Mouse (Mus musculus) left cerebral cortex, postnatal 25 days (tissue): ENCODE measurements around the gene Siah3. TPM values are rescaled to one million over a fixed set of nuclear protein-coding genes. Genes with fewer than 3 reads are reported as not detected.
A peak's percentile ranks its signal among the peaks of the same experiment; 100 is the strongest.

Experiments
- DNase-seq, 2 experiments: peaks; one replicate each; pipeline ENCODE4 v3.0.0; 2022; ENCODE audit warnings: low spot score in 2 of 2, mixed read lengths in 1 of 2
- intact Hi-C: fragments of 180-260 bp; cut with DNase I; formaldehyde crosslinking; loops from one replicate; pipeline ENCODE4 v1.15.1; 2025
- total RNA-seq, 2 experiments: library from RNA; stranded (reverse); gene quantifications; 2 replicates each; pipeline ENCODE4 v1.2.3; 2021

Siah3 gene
- total RNA-seq, 2 experiments from 2014 or later = 7.4 to 9.6 TPM

DNA sequence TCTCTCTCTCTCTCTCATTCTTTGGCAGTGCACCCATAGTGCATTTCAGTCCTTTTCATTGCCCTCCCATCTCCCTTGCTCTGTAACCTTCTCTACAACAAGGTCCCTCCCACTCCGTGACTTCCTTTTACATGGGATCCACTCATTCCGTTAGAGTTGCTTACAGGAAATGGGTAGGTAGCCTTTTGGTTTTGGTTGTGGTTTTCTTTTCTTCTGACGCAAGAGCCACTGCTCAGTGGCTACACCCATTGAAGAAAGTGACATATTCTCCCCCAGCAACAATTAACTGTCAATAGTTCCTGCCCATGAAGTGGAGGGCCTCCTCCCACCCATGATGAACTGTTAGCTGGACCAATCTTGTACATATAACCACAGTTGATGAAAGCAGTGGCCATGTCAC lies 60.4 kb downstream of the Siah3 start:
- intact Hi-C loops = no loop called here
- DNase-seq = no peak

- DNase-seq = no peak
- intact Hi-C loops = no loop called here
Observed at GRCm38 (mm10) chr14:75516917-75517595, 61.3 kb downstream of the Siah3 start.

- intact Hi-C loops = no loop called here
- no peak for DNase-seq
Observed at GRCm38 (mm10) chr14:75518196-75518887, 62.6 kb downstream of the Siah3 start.

DNA sequence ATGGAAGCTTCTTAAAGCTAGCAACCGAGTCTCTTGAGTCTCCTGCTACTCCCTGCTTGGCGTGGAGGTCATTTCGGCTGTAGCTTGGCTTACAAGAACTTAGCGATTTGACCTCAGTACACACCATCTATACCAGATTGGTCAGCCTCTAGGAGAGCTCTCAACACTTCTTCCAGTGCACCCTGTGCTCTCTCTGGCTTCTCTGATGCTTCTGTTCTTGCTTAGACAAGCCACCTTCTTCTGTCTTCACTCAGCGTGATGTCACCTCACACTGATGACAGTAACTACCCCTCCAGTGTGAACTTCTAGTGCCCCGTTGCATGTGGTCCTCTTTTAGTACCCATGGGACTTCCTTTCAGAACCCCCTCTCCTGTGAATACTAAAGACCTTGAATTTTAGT lies 63.1 kb downstream of the Siah3 start:
- no peak for DNase-seq
- intact Hi-C loops = no loop called here

- no peak for DNase-seq
- intact Hi-C loops = no loop called here
Observed at GRCm38 (mm10) chr14:75519668-75520067, 63.9 kb downstream of the Siah3 start.

GRCm38 (mm10) chr14:75524648-75525047 lies 68.9 kb downstream of the Siah3 start:
- intact Hi-C loops = loop anchor here (5.0 kb wide), 1 partner anchor 67 kb away; the partner anchor contains the start of gene Siah3
- no peak for DNase-seq

DNA sequence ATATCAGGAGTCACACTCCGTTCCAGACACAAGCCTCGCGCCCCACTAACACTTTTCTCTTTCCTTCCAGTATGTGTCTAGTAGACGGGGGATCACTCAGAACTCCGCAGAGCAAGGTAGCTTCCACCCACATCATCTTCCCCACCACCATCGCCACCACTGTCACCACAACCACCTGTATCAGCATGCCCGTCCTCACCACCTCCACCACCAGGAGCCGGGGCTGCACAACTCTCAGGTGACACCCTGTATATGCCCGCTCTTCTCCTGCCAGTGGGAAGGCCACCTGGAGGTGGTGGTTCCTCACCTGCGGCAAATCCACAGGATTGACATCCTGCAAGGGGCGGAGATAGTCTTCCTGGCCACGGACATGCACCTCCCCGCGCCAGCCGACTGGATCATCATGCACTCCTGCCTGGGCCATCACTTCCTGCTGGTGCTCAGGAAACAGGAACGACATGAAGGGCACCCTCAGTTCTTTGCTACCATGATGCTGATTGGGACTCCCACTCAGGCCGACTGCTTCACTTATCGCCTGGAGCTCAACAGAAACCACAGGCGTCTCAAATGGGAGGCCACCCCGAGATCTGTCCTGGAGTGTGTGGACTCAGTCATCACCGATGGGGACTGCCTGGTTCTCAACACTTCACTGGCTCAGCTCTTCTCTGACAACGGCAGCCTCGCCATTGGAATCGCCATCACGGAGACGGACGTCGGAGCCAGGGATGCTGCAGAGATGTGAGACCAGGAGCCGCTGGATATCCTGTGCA lies 69.8 kb downstream of the Siah3 start:
- no peak for DNase-seq
- intact Hi-C loops = loop anchor here (5.0 kb wide), 1 partner anchor 68 kb away; the partner anchor contains the start of gene Siah3

DNA sequence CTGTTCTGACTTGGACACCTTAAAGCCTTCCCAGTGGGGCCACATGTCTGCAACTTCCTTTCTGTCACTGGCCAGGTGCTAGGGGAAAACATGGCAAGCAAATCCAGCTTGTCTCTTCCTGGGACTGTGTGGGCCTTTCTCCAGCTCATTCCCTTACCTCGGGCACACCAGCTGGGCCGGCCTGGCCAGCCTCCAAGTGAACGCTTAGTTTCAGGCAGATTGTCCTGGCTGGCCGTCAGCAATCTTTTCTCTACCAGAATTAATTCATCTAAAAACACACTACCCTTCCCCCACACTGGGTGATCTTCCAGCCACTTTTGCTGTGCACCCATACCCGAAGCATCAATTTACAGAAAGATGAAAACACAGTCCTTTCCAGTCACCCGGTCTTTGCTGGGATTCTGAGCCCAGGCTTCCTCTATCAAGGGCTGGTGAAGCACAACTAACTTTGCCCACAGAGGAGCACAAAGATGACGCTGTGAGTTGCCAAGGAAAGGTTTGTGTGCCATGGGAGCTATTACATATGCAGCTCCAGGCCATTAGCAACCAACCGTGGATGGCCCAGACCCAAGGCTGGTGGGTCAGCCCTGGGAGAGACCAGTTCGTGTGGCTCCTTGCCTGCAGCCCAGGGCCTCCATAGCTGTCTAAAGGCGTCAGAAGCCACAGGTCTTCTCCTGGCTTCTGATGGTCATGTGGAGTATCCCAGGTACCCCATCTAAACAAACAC lies 71.8 kb downstream of the Siah3 start:
- DNase-seq = peak; percentile 78 to 88
- intact Hi-C loops = loop anchor here (5.0 kb wide), 1 partner anchor 70 kb away; the partner anchor contains the start of gene Siah3

- intact Hi-C loops = no loop called here
- no peak for DNase-seq
Observed at GRCm38 (mm10) chr14:75530815-75531353, 75.1 kb downstream of the Siah3 start.

GRCm38 (mm10) chr14:75539205-75539604 lies 83.4 kb downstream of the Siah3 start:
- intact Hi-C loops = no loop called here
- DNase-seq = no peak

DNA sequence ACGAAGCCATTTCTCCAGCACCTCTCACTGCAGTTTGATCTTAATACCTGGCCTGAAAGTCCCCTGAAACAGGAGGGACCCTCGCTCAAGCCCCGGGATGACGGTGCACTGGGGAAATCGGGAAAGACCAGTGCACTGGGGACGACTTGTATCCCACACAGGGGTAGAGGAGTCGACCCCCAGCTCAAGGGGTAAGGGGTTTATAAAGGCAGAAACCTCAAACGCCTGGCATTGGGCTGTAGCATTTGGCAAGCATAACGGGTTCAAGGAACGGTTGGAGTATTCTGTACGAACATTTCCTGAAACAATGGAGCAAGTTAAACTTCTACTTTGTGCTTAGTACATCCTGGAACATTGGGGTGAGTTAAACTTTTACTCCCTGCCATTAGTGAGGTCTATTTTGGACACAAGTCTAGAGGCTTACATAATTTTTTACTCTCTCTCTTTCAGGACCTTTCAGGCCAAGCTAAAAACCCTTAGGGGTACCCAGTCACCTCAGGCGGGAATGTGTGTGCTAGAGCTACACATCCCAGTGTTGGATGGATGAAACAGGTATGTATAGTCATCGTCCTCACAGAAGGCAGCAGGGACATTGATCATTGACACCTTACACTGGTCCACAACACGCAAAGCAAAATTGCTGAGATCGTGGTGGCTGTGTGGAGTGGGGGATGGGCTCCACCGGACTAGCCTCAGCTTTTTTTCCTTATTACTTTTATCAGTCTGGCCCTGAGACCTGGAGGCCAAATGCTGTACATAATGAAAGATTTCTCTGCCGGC lies 84.6 kb downstream of the Siah3 start:
- DNase-seq = no peak
- intact Hi-C loops = no loop called here

DNA sequence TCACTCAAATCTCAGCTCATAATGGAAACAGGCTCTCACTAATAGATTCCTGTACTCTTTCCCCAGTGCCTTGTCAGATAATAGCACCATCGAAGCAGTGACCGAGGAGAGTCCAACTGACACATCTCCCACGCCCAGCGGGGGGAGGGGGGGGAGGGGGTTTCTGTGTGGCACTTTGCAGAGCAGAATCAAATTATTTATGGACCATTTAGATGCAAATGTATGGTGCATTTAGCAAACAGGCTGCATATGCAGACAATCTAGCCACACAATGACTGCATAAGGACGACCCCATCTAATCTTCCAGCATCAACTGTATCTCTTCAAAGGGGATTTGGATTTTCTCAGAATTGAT lies 85.2 kb downstream of the Siah3 start:
- intact Hi-C loops = no loop called here
- DNase-seq = no peak

GRCm38 (mm10) chr14:75541731-75542130 lies 85.9 kb downstream of the Siah3 start:
- DNase-seq = no peak
- intact Hi-C loops = no loop called here

DNA sequence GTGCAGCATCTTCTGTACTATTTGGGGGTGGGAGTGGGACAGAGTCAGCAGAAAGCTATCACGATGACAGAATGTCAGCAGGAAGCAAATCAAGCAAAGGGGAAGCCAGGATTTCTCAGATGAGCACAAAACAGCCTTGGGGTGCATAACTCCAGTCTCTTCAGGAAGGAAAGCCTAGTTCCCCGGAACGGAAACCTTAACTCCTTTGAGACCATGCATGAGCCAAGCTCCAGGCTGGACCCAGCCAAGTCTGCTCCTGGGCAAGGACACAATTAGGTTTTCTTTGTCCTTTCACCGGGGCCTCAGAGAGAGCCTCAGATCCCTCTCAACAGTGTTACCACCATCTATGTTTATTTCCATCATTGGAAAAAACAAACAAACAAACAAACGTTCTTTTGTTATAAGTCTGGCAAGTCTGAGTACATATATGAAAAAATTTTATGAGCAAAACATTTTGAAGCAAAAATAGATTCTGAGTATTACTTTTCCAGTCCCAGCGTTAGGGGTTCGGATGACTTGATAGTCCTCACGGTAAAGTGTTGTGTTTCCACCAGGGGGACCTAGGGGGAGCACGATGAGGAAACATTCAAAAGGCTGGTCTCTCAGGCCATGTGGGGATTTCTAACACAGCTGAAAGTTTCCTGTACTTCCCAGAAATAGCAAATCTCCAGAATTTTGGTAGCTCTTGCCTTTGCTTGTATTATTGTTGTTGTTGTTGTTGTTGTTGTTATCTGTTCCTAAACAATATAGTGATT lies 106.0 kb downstream of the Siah3 start:
- intact Hi-C loops = no loop called here
- DNase-seq = no peak

DNA sequence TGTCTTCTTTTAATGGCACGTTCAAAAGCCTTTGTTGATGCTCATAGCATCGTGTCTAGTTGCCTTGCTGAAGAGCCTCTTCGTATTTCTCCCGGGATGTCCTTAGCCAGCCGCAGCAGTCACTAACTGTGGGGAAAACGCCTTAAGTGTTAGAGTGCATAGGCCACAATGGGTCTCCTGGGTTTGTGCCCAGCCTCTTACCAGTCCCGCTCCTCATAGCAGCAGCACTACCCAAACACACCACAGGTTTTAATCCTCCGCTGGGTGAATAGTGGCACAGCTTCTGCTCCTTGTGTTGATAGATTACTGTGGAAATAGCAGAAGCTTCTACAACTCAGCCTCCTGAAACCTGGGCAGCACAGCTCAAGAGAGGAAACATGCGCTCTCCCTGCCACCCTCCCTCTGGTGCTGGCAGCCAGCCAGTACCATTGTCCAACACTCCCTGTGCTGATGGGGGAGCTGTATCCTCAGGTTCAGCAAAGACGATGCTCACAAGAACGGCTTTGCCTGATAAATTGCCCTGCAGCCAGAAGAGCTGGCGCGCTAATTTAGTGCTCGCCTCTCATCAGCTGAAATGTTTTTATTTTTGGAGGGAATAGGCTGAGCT lies 109.9 kb downstream of the Siah3 start:
- intact Hi-C loops = no loop called here
- peak; percentile 49 to 69 for DNase-seq

DNA sequence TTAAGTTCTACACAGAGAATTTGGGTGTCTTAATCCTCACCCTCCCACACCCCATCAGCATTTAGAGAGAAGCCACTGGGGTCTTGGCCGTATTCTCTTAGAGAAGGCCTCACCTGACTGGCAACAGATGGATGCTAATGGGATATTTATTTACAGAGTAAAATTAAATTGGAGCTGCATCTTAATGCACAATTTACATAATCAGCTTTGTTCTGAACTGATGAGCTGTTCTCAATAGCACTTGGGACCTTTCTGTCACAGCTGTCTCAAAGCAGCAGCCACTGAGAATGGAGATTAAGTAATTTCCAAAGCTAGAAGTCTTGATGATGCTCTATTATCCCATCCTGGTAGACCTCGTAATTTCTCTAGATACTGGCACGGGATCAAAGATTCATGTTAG lies 110.5 kb downstream of the Siah3 start:
- intact Hi-C loops = no loop called here
- DNase-seq = no peak

DNA sequence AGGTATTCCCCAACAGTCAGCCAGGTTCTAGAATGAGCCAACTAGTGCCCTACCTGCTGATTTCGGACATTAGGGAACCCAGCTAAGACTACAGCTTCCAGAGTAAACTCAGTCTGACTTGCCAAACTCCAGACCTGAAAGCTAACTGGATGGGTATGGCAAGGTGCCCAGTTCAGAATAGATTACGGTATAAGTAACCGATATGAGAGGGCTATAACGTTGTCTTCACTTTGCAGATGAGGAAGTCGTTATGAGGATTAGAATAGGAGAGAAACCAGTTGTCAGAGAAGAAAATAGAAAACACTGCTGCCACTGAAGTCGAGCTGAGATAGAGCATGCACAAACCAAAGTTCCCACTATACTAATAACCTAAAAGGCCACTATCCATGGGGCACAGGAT lies 123.2 kb downstream of the Siah3 start:
- DNase-seq = no peak
- intact Hi-C loops = no loop called here
